Mouse (Mus musculus): ENCODE measurements around the gene Ugt1a10. TPM values are rescaled to one million over a fixed set of nuclear protein-coding genes. Genes with fewer than 3 reads are reported as not detected.

Ugt1a10 gene
- polyA plus RNA-seq, 1 experiment from 2014 or later = not detected

DNA sequence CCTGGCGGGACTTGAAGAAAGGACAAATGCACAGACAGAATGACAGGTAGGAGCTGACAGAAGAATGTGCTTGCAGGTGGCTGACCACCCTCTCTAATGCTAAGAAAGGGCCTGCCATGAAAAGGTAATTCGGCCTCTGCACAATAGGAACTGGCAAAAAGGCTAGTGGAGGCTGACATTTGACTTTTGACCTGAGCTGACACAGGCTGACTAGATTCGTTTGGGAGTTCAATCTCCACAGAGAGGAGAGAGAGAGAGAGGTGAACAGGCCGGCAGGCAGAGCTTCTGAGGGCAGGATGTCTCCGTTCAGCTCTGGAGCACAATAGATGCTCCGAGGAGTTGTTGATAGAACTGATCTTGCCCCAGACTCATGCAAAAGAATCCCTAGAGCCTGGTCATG, 191.2 kb downstream of the Ugt1a10 start:
- H3K36me3 ChIP-seq (replicated peaks) = no peaks in the 10 kb centered on the region
- H3K9me3 ChIP-seq (replicated peaks) = peaks cover 41% of the 10 kb centered on the region; the same call in 1 of the 2 replicates
- no peak overlapping the region for H3K27ac ChIP-seq (replicated peaks)
- no peaks in the 10 kb centered on the region for H3K27me3 ChIP-seq
- ATAC-seq (ENCODE audit: insufficient read depth) = no peak
- 34% methylated on average over 6 of the region's 6 CpGs for WGBS (ENCODE audit: insufficient replicate concordance)
- H3K4me3 ChIP-seq (replicated peaks) = no peak overlapping the region
- H3K4me1 ChIP-seq (replicated peaks) = no peaks in the 10 kb centered on the region
- no peak overlapping the region for H3K4me2 ChIP-seq
- H3K9ac ChIP-seq = no peak overlapping the region

DNA sequence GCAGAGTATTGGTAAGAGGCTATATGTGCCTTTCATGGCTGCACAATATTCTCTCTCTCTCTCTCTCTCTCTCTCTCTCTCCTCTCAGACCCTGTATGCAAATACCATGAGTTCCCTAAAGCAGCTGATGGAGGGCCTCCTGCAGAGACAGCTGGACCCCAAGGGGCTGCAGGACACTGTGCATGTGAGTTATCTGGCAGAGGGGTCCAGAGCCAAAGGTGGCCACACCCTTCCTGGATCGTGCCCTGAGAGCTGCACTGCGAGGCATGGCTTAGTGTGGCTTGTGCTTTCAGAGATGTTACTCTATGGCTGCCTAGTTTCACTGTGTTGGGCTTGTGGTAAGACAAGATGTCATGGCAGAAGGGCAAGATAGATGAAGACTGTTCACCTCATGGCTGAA, 192.5 kb downstream of the Ugt1a10 start:
- H3K4me1 ChIP-seq (replicated peaks) = no peaks in the 10 kb centered on the region
- no peaks in the 10 kb centered on the region for H3K36me3 ChIP-seq (replicated peaks)
- WGBS (ENCODE audit: insufficient replicate concordance) = 30% methylated on average over 2 of the region's 2 CpGs
- peaks cover 48% of the 10 kb centered on the region; the same call in 1 of the 2 replicates for H3K9me3 ChIP-seq (replicated peaks)
- H3K4me2 ChIP-seq = no peak overlapping the region
- H3K27me3 ChIP-seq = no peaks in the 10 kb centered on the region
- H3K27ac ChIP-seq (replicated peaks) = no peak overlapping the region
- H3K9ac ChIP-seq = no peak overlapping the region
- no peak for ATAC-seq (ENCODE audit: insufficient read depth)
- H3K4me3 ChIP-seq (replicated peaks) = no peak overlapping the region

DNA sequence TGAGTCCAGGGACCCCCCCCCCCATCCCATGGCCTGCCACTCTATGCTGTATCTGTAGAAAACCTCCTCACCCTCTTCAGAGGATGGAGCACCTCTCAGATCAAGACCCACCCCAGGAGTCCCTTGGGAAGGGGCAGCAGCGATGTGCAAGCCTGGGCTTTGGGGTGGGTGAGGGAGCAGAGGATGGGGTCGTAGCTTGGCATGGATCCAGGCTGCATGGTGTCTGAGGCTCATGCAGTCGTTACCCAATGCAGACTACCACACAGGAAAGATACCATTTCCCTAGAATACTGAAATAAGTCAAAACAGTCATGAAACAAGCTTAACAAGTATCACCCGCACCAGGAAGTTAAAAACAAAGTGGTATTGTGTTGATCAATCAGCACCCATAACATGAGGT, 193.5 kb downstream of the Ugt1a10 start:
- H3K9me3 ChIP-seq (replicated peaks) = peaks cover 48% of the 10 kb centered on the region; the same call in 1 of the 2 replicates
- WGBS (ENCODE audit: insufficient replicate concordance) = 43% methylated on average over 4 of the region's 4 CpGs
- ATAC-seq (ENCODE audit: insufficient read depth) = no peak
- H3K9ac ChIP-seq = no peak overlapping the region
- H3K4me3 ChIP-seq (replicated peaks) = no peak overlapping the region
- no peak overlapping the region for H3K27ac ChIP-seq (replicated peaks)
- no peaks in the 10 kb centered on the region for H3K4me1 ChIP-seq (replicated peaks)
- H3K27me3 ChIP-seq = no peaks in the 10 kb centered on the region
- H3K4me2 ChIP-seq = no peak overlapping the region
- no peaks in the 10 kb centered on the region for H3K36me3 ChIP-seq (replicated peaks)

DNA sequence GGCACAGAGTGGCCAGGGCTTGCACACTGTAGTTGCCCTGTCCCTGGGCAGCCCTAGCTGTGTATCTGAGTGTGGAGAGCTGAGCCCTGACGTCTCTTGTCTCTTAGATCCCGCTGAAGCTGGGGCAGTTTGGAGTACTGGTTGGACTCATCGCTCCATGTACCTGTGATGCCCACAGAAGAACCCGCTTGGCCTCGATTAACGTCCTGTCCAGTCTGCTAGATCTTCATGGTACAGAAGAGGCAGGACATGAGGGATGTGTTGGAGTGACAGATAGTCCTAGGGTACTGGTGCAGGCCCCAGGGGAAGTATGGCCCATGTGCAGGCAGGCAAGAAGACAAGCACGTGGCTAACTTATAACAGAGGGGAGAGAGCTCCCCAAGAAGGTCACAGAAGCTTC, 194.4 kb downstream of the Ugt1a10 start:
- WGBS (ENCODE audit: insufficient replicate concordance) = 60% methylated on average over 7 of the region's 7 CpGs
- H3K9me3 ChIP-seq (replicated peaks) = peaks cover 48% of the 10 kb centered on the region; the same call in 1 of the 2 replicates

DNA sequence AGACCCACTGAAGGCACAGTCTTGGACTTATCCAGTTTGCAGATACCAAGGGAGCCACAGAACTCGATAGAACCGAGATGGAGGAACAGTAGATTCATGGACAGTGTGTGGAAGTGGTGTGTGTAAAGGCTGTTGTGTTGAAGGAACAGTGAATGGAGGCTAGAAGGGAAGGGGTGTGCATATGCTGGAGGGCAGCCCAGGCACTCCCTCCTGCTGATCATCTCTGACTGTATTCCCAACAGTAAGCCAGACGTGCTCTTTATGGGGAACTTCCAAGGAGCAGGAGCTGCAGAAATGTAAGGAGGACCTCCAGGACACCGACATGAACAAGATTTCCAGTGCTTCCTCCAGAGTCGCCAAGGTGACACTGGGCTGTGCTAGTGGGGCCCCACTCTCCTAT, 194.8 kb downstream of the Ugt1a10 start:
- Histone ChIP-seq H3K9me3 (replicated peaks) (peaks cover 47% of the 10 kb centered on the region; the same call in 1 of the 2 replicates), H3K4me1 (replicated peaks) (no peaks in the 10 kb centered on the region), H3K36me3 (replicated peaks) (no peaks in the 10 kb centered on the region), H3K4me3 (replicated peaks) (no peak overlapping the region), H3K27me3 (no peaks in the 10 kb centered on the region), H3K4me2 (no peak overlapping the region), H3K9ac (no peak overlapping the region), H3K27ac (replicated peaks) (no peak overlapping the region)
- no peak for ATAC-seq (ENCODE audit: insufficient read depth)
- 62% methylated on average over 5 of the region's 5 CpGs for WGBS (ENCODE audit: insufficient replicate concordance)

More for the DNA sequence above, 194.4 kb downstream of the Ugt1a10 start:
- Histone ChIP-seq H3K4me1 (replicated peaks) (no peaks in the 10 kb centered on the region), H3K27ac (replicated peaks) (no peak overlapping the region), H3K4me2 (no peak overlapping the region), H3K4me3 (replicated peaks) (no peak overlapping the region), H3K9ac (no peak overlapping the region), H3K36me3 (replicated peaks) (no peaks in the 10 kb centered on the region), H3K27me3 (no peaks in the 10 kb centered on the region)
- ATAC-seq (ENCODE audit: insufficient read depth) = no peak

DNA sequence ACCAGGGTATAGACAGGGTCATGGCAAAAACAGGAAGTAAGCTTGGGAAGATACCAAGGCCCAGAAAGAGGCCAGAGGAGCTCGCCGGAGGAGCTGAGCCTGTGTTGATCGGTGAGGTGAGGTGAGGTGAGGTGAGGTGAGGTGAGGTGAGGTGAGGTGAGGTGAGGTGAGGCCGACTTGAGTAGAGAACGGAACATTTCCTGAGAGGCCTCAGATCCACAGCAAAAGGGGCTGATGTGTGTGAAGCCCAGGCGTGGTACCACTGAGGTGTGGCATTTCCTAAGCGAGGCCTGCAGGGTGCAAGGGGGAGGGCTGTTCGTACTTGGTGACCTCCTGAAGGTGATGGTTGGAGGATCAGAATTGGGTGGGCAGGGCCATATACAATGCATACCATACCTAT, 197.9 kb downstream of the Ugt1a10 start:
- WGBS (ENCODE audit: insufficient replicate concordance) = 59% methylated on average over 8 of the region's 8 CpGs

DNA sequence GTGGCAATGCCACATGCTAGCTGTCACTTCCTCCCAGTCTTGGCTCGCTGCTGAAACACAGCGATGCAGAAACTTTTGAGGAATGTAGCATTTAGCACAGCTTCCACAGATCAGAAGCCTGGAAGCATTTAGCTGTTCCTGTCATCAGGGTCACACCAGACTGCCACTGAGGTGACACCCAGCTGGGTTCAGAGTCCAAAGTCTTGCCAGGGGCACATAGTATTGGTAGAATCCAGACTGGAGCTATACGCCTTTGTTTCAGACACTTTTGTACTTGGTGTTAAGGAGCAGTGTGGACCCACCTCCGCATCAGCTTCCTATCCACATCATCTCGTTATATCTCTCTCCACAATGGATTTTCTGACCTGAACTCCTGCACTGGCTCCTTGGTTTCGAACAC, 198.4 kb downstream of the Ugt1a10 start:
- H3K36me3 ChIP-seq (replicated peaks) = no peaks in the 10 kb centered on the region
- no peak overlapping the region for H3K4me2 ChIP-seq
- no peaks in the 10 kb centered on the region for H3K4me1 ChIP-seq (replicated peaks)
- no peak overlapping the region for H3K27ac ChIP-seq (replicated peaks)
- H3K9ac ChIP-seq = no peak overlapping the region
- peaks cover 41% of the 10 kb centered on the region; the same call in 1 of the 2 replicates for H3K9me3 ChIP-seq (replicated peaks)
- ATAC-seq (ENCODE audit: insufficient read depth) = 0 out of 2 replicates have a peak, but pooled peaks have one; percentile 22
- H3K27me3 ChIP-seq = no peaks in the 10 kb centered on the region
- no peak overlapping the region for H3K4me3 ChIP-seq (replicated peaks)
- WGBS (ENCODE audit: insufficient replicate concordance) = 51% methylated on average over 6 of the region's 6 CpGs

More for the DNA sequence above, 197.9 kb downstream of the Ugt1a10 start:
- Histone ChIP-seq H3K4me2 (no peak overlapping the region), H3K27ac (replicated peaks) (no peak overlapping the region), H3K4me1 (replicated peaks) (no peaks in the 10 kb centered on the region), H3K9me3 (replicated peaks) (peaks cover 42% of the 10 kb centered on the region; the same call in 1 of the 2 replicates), H3K27me3 (no peaks in the 10 kb centered on the region), H3K36me3 (replicated peaks) (no peaks in the 10 kb centered on the region), H3K9ac (no peak overlapping the region), H3K4me3 (replicated peaks) (no peak overlapping the region)
- 0 out of 2 replicates have a peak, but pooled peaks have one; percentile 1 for ATAC-seq (ENCODE audit: insufficient read depth)

DNA sequence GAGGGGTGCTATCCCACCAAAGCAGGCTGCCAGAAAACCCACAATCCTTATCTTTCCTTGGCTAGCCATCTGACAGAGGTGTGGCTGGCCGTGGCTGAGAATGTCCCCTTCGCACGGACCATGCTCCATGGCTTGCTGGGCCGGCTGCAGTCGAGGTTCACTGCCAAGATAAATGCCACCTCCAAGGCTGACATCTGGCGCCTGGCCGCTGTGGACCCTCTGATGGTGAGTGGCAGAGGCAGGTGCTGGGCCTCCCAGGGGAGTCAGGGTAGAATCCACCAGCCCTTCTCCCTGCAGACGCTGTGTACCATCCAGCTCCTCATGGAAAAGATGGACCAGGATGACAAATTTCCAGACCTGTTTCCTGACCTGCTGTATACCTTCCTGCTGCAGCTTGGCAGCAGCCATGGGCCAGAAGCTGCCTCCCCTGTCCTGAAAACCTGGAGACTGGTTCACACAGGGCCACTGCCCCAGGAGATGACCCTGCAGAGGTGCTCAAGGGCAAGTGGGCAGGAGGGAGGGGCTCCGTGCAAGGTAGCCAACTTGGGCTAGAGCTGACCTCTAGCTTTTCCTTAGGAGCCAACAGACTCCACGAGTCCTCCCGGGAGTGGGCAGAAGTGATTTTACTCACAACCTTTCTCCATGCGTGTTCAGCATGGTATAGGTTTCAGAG, 199.7 kb downstream of the Ugt1a10 start:
- WGBS (ENCODE audit: insufficient replicate concordance) = 63% methylated on average over 12 of the region's 12 CpGs
- peaks cover 29% of the 10 kb centered on the region; the same call in 1 of the 2 replicates for H3K9me3 ChIP-seq (replicated peaks)

DNA sequence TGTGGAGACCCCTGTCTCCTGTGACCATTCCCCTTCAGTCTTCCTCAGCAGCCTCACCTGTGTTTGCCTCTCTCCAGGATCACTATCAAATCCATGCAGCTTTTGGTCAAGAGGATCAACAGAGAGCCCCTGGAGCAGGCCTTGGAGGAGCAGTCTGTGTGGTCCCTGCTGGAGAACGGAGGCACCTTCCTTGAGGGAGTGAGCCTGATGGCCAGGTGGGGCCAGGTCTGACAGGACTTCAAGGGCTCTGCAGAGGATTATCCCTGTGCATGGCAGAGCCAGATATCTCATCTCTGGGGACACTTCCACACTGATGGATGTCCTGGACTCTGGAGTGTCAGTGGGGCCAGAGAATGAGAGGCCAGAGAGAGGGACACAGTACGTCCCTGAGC, 200.3 kb downstream of the Ugt1a10 start:
- Histone ChIP-seq H3K4me1 (replicated peaks) (peaks cover 15% of the 10 kb centered on the region), H3K27ac (replicated peaks) (no peak overlapping the region), H3K9ac (no peak overlapping the region), H3K36me3 (replicated peaks) (0 out of 2 replicates have a peak, but pooled peaks cover 5% of the 10 kb centered on the region), H3K4me3 (replicated peaks) (no peak overlapping the region), H3K9me3 (replicated peaks) (peaks cover 25% of the 10 kb centered on the region; the same call in 1 of the 2 replicates), H3K4me2 (no peak overlapping the region), H3K27me3 (no peaks in the 10 kb centered on the region)
- WGBS (ENCODE audit: insufficient replicate concordance) = 55% methylated on average over 2 of the region's 2 CpGs
- no peak for ATAC-seq (ENCODE audit: insufficient read depth)

More for the DNA sequence above, 199.7 kb downstream of the Ugt1a10 start:
- Histone ChIP-seq H3K27me3 (no peaks in the 10 kb centered on the region), H3K36me3 (replicated peaks) (0 out of 2 replicates have a peak, but pooled peaks cover under 1% of the 10 kb centered on the region), H3K4me2 (no peak overlapping the region), H3K9ac (no peak overlapping the region), H3K4me3 (replicated peaks) (no peak overlapping the region), H3K27ac (replicated peaks) (no peak overlapping the region), H3K4me1 (replicated peaks) (peaks cover 10% of the 10 kb centered on the region)
- ATAC-seq (ENCODE audit: insufficient read depth) = no peak

DNA sequence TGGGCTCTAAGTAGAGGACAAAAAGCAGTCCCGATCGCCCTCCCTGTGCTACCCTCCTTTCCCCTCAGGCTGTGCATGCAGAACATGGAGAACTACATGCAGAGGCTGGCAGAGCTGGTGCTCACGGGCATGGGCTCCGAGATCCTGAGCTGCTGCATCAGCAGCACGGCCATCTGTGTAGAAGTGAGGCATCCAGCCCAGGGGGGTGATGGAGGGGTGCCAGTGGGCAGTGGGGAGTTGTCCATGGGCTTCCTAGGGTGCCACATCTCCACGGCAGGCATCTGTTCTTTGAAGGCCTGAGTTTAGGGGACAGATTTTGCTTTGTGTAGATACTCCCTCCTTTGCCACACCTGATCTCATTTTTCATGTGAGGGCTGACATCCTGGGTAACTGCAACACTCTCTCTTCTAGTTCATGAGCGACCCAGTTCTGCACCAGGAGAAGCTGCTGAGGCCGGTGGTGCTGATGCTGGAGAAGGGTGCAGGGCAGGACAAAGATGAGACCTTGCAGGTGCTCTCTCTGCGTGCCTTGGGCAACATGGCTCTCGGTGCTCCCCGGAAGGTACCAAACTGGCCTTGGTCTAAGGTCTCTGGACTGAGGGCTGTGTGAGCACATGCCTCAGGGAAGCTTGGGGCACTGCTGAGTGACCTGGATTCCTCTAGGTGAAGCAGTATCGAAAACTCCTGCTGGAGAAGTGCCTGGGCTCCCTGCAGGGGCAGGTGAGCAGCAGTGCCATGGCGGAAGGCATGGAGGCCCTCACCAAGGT, 201.0 kb downstream of the Ugt1a10 start:
- no peak for ATAC-seq (ENCODE audit: insufficient read depth)
- H3K36me3 ChIP-seq (replicated peaks) = peaks cover 12% of the 10 kb centered on the region
- no peaks in the 10 kb centered on the region for H3K27me3 ChIP-seq
- no peak overlapping the region for H3K4me3 ChIP-seq (replicated peaks)
- H3K4me2 ChIP-seq = no peak overlapping the region
- no peak overlapping the region for H3K27ac ChIP-seq (replicated peaks)
- no peak overlapping the region for H3K9ac ChIP-seq
- peaks cover 22% of the 10 kb centered on the region for H3K4me1 ChIP-seq (replicated peaks)
- 62% methylated on average over 13 of the region's 13 CpGs for whole genome bisulfite sequencing (ENCODE audit: insufficient replicate concordance)
- peaks cover 19% of the 10 kb centered on the region; the same call in 1 of the 2 replicates for H3K9me3 ChIP-seq (replicated peaks)
